Mouse (Mus musculus): ENCODE results near the gene Fcgrt.
"Not testable (repeated sequence)": the region's sequence is repeated elsewhere in the genome, so short reads cannot be mapped to it uniquely, and the experiment has no call there.

Fcgrt gene

DNA sequence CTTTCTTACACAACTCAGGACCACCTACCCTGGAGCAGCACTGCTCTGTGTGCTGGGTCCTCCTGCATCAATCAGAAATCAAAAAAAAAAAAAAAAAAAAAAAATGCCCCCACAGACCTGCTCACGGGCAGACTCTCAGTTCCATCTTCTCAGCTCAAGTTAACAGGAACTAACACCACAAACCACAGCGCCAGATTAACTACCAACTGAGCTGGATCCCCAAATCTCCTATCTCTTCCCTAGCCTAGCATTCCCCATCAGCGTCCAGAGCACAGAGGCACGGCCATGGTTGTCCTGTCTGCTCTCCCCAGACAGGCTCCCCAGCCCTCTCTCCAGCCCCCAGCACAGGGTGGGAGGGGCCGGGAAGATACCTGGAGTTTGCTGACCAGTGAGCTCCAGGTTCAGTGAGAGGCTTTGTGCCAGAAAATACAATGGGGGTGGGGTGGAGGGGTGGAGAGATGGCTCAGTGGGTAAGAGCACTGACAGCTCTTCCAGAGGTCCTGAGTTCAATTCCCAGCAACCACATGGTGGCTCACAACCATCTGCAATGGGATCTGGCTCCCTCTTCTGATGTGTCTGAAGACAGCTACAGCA is 3.5 kb upstream of the Fcgrt start:
- no peak for DNase-seq

DNA sequence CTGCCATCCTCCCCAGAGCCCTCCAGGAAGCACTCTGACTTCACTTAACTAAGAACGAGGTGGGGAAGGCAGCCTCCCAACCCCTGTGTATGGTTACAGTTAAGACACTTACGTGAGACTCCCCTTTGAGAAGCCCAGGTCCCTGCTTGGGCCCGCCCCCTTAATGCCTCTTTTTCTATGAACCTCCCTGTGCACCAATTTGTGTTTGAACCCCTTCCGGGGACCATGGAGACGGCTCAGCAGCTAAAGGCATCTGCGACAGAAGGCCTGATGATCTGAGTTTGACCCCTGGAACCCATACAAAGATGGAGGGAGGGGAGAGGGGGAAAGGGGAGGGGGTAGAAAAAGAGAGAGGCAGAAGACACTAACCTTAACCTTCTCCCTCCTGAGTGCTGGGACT is 2.8 kb upstream of the Fcgrt start:
- no peak for DNase-seq

DNA sequence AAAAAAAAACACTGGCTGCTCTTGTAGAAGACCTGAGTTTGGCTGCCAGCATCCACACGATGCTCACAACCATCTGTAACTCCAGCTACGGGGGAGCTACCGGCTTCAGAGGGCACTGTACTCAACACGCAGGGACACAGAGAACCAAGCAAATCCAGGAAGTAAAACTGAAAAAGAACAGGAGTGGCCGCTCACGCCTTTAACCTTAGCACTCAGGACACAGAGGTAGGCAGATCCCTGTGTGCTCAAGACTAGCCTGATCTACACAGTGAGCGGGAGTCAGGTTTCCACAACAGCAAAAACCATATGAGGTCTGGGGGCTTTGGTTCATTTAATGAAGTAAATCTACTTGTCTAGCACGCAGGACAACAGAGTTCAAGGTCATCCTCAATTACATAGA is 1.8 kb upstream of the Fcgrt start:
- DNase-seq: no peak

DNA sequence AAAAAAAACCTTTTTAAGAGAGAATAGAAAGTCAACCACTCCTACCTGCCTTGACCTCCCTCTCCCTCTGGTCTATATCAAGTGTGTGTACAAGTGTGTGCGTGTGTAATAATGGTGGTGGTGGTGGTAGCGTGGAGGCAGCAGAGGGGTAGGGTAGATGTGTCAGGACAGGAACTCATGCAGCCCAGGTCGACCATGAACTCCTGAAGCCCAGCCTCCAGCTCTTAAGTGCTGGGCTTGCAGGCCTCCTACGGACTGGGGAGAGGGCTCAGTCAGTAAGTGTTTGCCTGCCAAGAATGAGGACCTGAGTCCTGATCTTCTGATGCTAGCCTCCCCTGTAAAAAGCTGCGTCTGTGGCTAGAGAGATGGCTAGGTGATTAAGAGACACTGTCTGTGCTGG is 1.3 kb upstream of the Fcgrt start:
- no peak for DNase-seq

DNA sequence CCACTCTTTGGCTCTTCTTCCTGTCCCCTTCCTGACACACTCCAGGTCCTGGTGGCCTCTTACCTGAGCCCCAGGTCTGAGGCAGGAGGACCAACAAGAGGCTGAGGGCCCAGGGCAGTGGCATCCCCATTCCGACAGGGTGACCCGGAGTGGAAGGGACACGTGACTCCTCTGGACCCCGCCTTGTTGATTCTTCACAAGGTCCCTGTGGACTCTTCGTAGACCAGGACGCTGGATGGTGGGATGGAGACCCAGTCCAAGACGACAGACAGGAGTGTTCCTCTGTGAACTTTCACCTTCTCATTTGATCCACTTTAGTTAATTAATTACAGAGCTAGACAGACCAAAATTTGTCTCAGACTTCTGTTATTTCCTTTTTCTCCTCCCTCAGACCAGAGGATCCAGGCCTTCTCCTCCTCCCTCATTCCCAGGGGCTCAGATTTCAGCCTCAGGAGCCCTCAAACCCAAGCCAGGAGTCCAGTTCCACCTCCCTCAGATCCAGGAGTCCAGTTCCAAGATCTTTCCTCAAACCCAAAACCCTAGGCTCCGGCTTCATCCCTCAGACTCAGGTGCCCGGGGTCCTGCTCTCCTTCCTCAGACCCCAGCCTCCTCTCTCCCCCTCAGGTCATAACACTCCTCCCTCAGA is 588 bp downstream of the Fcgrt start:
- no peak for DNase-seq

DNA sequence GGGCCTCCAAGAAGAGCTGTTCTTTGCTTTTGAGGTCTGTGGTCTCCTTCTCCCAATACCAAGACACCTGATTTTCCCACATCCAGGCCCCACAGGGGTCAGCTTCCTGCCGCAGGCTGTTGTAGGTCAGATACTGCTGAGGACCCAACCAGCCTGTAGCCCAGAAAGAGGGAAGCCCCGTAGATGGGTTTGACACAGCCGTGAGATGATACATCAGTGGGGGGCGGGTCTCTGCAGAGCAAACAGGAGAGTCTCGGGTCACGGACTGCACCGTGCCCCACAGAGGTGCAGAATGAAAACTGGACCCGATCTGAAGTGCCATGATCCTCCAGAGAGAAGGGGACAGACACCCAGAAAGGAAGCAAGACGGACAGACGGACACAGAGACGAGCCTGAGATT is 1.2 kb downstream of the Fcgrt start:
- DNase-seq: no peak

DNA sequence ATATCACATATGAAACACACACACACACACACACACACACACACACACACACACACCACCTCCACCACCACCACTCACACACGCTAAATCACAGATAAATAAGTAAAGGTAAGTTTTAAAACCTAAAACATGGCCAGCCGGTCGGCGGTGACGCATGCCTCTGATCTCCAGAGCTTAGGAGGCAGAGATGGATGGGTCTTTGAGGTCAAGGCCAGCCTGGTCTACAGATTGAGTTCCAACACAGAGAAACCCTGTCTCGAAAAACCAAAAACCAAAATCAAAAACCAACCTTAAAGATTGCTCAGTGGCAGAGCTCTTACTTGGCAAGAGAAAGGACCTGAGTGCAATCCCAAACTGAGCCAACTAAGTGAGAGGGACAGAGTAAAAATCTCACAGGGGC is 3.6 kb downstream of the Fcgrt start:
- DNase-seq: no peak

DNA sequence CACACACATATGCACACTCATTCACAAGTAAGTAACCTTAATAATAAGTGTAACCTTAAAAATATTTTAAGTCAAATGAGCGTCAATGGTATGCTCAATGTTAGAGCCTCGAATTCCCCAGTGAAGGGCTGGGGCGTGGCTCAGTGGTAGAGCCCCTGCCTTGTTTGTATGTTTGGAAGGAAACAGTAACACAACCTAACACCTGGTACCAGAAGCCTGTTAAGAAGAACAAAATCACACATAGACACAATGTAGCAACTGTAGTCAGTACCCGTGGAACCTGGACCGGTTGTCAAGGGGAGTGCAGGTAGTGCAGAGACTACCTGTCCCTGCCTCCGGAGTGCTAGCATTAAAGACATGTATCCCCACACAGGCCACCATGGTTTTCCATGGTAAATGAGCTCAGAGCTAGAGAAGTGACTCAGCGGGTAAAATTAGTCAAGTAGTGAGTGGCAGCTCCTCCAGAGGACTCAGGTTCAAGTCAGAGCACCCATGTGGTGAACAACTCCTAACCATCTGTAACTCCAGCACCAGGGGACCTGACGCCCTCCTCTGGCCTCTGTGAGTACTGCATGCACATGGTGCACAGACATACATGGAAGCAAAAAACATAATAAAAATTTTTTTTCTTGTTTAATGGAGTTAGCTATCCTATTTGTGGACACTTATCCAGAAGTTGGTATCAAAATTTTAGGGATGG is 5.0 kb downstream of the Fcgrt start:
- no peak for DNase-seq

DNA sequence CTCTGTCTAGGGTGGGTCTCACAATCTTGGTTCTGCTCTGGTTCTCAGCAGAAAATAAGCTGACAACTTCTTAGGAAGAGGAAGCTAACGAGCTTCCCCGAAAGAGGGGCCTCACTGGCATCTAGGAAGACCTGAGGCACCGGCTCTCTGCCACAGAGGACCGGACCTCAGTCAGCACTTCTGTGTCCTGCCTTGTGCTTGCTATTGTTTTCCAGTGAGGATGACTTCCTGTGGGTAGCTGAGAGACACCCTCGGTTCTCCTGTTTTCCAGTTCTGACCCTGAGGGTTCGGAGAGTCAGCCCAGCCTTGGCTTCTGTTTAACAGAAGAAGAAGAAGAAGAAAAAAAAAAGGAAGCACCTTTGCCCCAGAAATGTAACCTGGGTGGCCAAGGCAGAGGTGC is 6.2 kb downstream of the Fcgrt start:
- DNase-seq: no peak

DNA sequence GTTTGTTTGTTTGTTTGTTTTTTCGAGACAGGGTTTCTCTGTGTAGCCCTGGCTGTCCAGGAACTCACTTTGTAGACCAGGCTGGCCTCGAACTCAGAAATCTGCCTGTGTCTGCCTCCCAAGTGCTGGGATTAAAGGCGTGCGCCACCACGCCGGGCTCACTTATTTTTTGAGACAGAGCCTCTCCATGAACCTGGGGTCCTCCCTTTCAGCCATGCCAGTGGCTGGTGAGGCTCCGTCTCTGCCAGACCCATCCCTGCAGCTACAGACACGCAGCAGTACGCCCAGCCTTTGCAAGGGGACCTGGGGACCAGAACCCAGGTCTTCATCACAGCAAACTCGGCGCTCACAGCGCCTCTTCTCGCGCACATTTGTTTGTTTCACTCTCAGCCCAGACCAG is 7.7 kb downstream of the Fcgrt start:
- DNase-seq: not testable (repeated sequence)

DNA sequence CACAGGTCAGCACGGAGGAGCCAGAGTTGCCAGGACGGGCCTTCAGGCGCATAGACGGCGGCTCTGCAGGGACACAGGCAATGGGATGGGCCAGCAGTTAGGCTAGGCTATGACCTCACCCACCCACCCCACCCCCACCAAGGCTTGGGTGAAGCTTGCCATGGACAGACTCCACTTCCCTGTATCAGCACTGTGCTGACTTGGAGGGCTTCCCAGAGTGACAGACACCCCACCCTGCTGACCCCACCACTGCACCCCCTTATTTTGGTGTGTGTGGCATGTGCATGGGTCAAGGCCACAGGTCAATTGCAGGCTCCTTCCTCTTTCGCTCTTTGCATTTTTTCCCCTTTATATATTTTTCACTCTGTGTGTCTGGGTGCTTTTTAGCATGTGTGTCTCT is 8.3 kb downstream of the Fcgrt start:
- no peak for DNase-seq

DNA sequence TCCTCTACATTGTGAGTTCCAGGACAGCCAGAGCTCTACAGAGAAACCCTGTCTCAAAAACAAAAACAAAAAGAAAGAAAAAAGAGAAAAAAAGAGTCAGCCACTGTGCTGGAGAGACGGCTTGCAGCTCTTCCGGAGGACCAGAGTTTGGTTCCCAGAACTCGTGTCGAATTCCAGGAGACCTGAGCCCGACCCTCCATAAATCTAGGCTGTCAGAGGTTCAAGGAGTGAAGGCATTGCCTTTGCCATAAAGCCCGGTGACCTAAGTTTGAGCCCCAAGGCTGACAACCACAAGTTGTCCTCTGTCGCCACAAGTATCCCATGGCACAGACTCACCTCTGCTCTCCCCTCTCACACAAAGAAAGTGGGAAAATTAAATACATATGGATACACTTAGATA is 9.5 kb downstream of the Fcgrt start:
- no peak for DNase-seq

DNA sequence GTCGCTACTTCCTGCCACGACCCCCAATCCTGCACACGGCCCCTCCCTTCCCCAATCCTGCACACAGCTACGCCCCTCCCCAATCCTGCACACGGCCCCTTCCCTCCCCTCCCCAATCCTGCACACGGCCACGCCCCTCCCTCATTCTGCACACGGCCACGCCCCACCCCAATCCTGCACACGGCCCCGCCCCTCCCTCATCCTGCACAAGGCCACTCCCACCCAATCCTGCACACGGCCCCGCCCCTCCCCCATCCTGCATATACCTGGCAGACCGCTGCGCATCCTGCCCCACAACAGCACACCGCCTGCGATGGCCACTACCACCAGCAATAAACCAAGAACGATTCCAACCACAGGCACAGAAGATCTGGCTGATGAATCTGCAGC is 10.1 kb downstream of the Fcgrt start:
- DNase-seq: no peak

DNA sequence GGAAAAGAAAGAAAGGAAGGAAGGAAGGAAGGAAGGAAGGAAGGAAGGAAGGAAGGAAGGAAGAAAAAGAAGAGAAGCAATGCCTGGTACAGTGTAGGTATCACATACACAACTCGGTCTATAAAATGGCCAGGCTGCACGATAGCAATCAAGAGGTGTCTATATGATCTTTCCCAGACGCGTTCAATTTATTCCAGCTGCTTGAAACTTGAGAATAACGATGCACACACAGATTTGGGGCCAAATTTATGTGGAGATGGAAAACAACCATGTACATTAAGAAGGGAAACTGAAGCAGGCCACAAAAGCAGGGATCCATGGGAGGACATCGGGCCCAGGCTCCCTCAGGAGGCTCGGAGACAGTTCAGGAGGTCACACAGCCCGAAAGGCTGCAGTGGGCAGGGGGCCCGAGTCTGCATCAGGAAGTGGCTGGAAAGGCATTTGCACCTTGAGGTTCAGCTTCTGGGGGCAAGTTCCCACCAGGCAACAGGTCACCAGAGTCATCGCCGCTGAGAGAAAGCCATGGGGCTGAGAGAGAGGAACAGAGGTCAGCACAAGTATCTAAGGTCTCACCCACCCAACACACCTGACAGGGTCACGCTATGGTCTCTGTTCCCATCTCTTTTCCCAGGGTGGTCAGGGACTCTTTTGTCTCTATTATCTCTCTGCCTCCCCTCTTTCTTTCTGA is 10.7 kb downstream of the Fcgrt start:
- DNase-seq: no peak

DNA sequence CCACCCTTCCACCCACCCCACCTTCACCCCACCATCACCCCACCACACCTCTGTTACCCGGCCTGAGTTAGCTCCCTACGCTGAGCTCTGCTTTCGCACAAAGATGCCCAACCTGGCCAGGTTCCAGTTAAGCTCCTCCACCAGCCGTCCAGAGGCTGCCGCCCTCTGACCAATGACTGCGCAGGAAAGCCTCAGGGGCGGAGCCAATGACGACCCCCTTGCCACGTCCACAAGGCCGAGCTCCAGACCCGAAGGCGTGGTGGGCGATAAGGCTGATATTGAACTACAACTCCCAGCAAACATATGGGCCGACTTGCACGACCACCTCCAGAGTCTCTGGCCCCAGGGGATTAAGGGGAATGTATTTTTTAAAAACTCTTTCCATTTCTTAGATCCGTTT is 11.6 kb downstream of the Fcgrt start, which contains the start of gene Rcn3:
Rcn3 (minus strand) TSS at position 174 of the 400 bp plus-strand sequence.
- peak; percentile 96 for DNase-seq

DNA sequence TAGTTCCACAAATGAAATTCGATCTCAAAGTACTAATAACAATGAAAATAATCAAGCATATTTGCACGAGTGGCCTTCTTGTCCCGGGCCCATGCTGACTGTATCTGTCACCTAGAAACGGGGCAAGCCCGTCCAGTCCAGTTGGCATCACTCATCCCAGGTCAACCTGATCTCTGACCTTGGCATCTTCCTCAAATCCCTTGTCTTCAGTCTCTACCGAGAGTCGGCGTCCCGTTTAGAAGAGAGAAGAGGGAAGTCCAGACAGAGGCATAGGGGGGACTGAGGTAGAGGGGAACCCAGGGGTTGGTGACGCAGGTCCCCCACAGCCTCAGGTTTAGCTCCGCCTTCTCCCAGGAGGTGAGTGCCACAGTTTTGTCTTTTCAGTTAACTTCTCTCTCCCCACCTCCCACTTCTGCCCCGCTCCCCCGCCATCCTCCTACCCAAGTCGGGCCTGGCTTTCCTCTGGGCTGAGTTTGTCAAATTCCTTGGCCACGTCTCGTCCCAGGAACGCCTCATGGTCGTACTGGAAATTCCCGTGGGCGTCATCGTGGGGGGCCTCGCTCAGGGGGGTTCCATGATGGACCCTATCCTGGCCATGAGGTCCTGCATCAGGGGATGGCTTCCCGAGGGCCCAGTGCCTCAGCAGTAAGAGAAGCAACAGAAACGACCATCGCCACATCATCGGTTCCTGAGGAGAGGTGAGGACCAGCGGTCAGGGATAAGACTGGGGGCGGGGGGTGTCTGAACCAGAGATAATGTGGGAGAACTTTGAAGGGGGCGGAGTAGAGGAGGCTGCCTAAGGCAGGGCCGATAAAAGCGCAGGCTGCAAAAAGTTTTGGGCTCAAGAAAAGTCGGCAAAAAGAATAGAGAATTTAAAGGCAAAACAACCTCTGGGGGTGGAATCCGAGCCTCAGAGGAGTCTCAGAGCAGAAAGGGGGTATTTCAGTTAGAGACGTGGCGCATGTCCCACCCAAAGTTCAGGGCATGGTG is 12.4 kb downstream of the Fcgrt start:
- peak; percentile 22 for DNase-seq

DNA sequence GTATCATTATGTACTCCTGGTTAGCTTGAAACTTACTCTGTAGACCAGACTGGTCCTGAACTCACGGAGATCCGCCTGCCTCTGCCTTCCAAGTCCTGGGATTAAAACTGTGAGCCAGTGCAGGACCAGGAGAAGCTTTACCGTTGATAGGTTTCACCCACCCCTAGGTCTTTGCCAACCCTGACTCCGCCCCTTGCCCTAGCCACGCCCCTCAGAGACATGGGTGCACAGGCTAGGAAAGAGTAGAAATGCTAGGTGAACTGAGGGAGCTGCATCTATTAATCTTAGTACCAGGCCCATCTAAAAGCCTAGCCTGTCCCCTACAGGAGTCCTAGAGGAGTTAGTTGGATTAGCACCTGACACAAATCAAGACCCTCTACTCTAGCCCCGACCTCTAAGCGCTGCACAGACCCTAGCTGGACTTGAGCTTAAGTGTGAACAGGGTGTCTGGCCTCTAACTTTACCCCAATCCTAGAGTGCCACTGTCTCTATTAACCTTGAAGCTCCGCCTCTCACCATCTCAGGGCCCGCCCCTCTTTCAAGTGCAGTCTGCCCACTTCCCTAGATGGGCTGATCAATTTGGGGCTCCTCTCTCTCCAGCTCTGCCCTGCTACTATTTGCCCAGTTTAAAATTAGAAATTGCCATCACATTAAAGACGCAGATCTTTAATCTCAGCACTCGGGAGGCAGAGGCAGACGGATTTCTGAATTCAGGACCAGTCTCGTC is 13.2 kb downstream of the Fcgrt start:
- no peak for DNase-seq

DNA sequence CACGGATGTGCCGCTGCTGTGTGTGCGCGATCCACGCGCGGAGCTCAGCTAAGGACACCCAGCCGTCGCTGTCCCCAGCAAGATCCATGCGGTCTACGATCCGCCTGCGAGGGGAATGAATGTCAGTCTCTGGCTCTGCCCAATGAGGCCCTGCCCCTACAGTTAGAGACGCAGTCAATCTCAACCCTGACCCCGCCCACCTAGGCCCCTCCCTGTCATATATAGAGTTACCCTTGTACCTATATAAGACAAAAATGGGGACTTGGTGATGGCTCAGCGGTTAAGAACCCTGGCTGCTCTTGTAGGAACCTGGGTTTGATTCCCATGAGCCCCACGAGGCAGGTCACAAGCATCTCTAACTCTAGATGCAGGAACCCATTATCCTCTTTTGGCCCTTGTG is 15.1 kb downstream of the Fcgrt start:
- no peak for DNase-seq

DNA sequence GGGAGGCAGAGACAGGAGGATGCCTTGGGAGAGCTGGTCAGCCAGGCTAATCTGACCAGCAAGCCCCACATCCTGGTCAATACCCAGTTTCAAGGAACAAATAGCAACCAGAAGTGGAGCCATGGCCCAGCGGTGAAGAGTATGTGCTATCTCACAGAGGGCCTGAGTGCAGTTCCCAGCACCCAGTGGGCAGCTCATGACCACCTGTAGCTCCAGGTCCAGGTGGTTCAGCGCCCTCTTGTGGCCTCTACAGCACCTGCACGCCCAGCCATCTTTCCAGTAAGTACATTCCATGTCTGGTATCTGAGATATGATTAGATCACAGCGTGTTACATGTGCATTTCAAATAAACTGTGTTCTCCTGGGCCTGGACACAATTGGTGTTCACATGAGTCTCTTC is 17.6 kb downstream of the Fcgrt start:
- no peak for DNase-seq

DNA sequence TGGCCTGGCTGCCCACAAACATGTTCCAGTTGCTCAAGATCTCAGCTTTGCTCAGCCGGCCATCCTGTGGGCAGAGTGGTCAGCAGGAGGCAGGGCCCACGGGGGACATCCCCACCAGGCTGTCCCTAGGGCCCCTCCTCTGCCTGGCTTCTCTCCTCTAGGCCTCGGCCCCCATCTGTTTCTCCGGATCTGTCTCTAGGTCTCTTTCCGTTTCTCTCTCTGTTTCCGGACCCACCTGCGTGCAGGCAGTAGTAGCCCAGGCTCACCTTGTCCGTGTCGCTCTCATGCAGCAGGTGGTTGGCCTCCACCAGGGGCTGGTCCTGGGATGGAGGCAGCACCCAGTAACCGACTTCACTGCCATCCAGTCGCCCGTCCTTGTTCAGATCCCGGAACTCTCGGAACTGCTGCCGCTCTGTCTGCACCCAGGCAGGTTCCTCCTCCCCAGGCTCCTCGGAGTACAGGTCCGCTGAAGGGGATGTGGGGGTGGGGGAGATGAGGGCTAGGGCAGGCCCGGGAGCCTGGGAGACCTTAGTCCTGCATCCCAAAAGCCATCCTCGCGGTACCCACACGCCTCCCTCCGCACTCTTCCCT is 20.3 kb downstream of the Fcgrt start:
- no peak for DNase-seq
